25 mouse cellular contexts compared by ENCODE assay signal in genomic region chr12:17644385-17645222, GRCm38 (mm10). TPM values are rescaled to one million over a fixed set of nuclear protein-coding genes. Genes with fewer than 3 reads are reported as not detected.
A peak's percentile ranks its signal among the peaks of the same experiment; 100 is the strongest.
DNase-seq lines count a peak whose midpoint lies in the region; ATAC-seq and TF ChIP-seq lines count a peak whose summit lies in the region.
"Had no signal": no experiment of that assay in that cellular context is flagged by ENCODE, and none has a peak within 500 bp of the region (broad histone marks: within the 10 kb centered on the region; RNA-seq: fewer than 3 reads in every experiment).

No protein-coding gene starts in this region.

- H3K9me3 ChIP-seq in embryonic facial prominence, embryonic 11.5 days (replicated peaks; ENCODE audit: control insufficient read depth, low read length), result no peaks in the 10 kb centered on the region
- H3K9me3 ChIP-seq in embryonic facial prominence, embryonic 10.5 days, result no peaks in the 10 kb centered on the region
- H3K9me3 ChIP-seq in midbrain, embryonic 12.5 days, result no peaks in the 10 kb centered on the region
- H3K9me3 ChIP-seq in midbrain, embryonic 10.5 days (replicated peaks), result no peaks in the 10 kb centered on the region
- no peaks in the 10 kb centered on the region for H3K9me3 ChIP-seq in hindbrain, postnatal 0 days (ENCODE audit: low read length)
- H3K9me3 ChIP-seq in neural tube, embryonic 15.5 days (replicated peaks), result no peaks in the 10 kb centered on the region
- H3K9me3 ChIP-seq: embryonic facial prominence, embryonic 15.5 days; forebrain, embryonic 10.5 days; heart, embryonic 13.5 days had no signal

- no peak overlapping the region for H3K27ac ChIP-seq in embryonic facial prominence, embryonic 11.5 days (replicated peaks; ENCODE audit: low read depth, low read length)
- no peak overlapping the region for H3K27ac ChIP-seq in embryonic facial prominence, embryonic 10.5 days (replicated peaks)
- no peak overlapping the region for H3K27ac ChIP-seq in midbrain, embryonic 12.5 days (replicated peaks)
- no peak overlapping the region for H3K27ac ChIP-seq in midbrain, embryonic 10.5 days (replicated peaks)
- no peak overlapping the region for H3K27ac ChIP-seq in hindbrain, postnatal 0 days
- H3K27ac ChIP-seq in neural tube, embryonic 15.5 days (replicated peaks), result no peak overlapping the region
- H3K27ac ChIP-seq: embryonic facial prominence, embryonic 15.5 days; forebrain, embryonic 10.5 days; heart, embryonic 13.5 days; layer of hippocampus, adult 2 months had no signal

- no peaks in the 10 kb centered on the region for H3K27me3 ChIP-seq in embryonic facial prominence, embryonic 11.5 days (ENCODE audit: control insufficient read depth, insufficient read depth, low read length)
- no peaks in the 10 kb centered on the region for H3K27me3 ChIP-seq in embryonic facial prominence, embryonic 10.5 days (replicated peaks; ENCODE audit: low read depth, poor library complexity, severe bottlenecking)
- H3K27me3 ChIP-seq in midbrain, embryonic 12.5 days, result no peaks in the 10 kb centered on the region
- H3K27me3 ChIP-seq in midbrain, embryonic 10.5 days (ENCODE audit: low read depth, poor library complexity, severe bottlenecking), result no peaks in the 10 kb centered on the region
- no peaks in the 10 kb centered on the region for H3K27me3 ChIP-seq in hindbrain, postnatal 0 days (ENCODE audit: insufficient read depth, low read length)
- no peaks in the 10 kb centered on the region for H3K27me3 ChIP-seq in neural tube, embryonic 15.5 days (replicated peaks)
- H3K27me3 ChIP-seq: embryonic facial prominence, embryonic 15.5 days had no signal

- H3K4me1 ChIP-seq in embryonic facial prominence, embryonic 11.5 days (ENCODE audit: control insufficient read depth, insufficient read depth, low read length), result no peaks in the 10 kb centered on the region
- H3K4me1 ChIP-seq in embryonic facial prominence, embryonic 10.5 days, result no peaks in the 10 kb centered on the region
- no peaks in the 10 kb centered on the region for H3K4me1 ChIP-seq in midbrain, embryonic 12.5 days
- H3K4me1 ChIP-seq in midbrain, embryonic 10.5 days, result 0 out of 2 replicates have a peak, but pooled peaks cover 3% of the 10 kb centered on the region
- H3K4me1 ChIP-seq in hindbrain, postnatal 0 days (ENCODE audit: insufficient read depth, low read length), result no peaks in the 10 kb centered on the region
- H3K4me1 ChIP-seq in neural tube, embryonic 15.5 days, result no peaks in the 10 kb centered on the region
- H3K4me1 ChIP-seq: embryonic facial prominence, embryonic 15.5 days; heart, embryonic 13.5 days had no signal

- H3K36me3 ChIP-seq in embryonic facial prominence, embryonic 11.5 days (replicated peaks; ENCODE audit: control insufficient read depth, insufficient read depth, low read depth, low read length), result no peaks in the 10 kb centered on the region
- H3K36me3 ChIP-seq in embryonic facial prominence, embryonic 10.5 days (replicated peaks), result no peaks in the 10 kb centered on the region
- H3K36me3 ChIP-seq in midbrain, embryonic 12.5 days, result no peaks in the 10 kb centered on the region
- H3K36me3 ChIP-seq in midbrain, embryonic 10.5 days, result no peaks in the 10 kb centered on the region
- no peaks in the 10 kb centered on the region for H3K36me3 ChIP-seq in hindbrain, postnatal 0 days (ENCODE audit: insufficient read depth, low read length)
- H3K36me3 ChIP-seq in neural tube, embryonic 15.5 days, result no peaks in the 10 kb centered on the region
- H3K36me3 ChIP-seq: embryonic facial prominence, embryonic 15.5 days; forebrain, embryonic 10.5 days; heart, embryonic 13.5 days had no signal

- ATAC-seq in embryonic facial prominence, embryonic 11.5 days (replicated peaks; ENCODE audit: insufficient number of reproducible peaks, low FRiP score, low TSS enrichment, low read depth), result peak; percentile 52; the same call in 1 of the 2 replicates
- ATAC-seq in midbrain, embryonic 12.5 days (ENCODE audit: low FRiP score, low read depth), result peak; percentile 64
- ATAC-seq in hindbrain, postnatal 0 days, result peak; percentile 57; the same call in 1 of the 2 replicates
- ATAC-seq in neural tube, embryonic 15.5 days (ENCODE audit: low FRiP score), result peak; percentile 9; the same call in 1 of the 2 replicates
- ATAC-seq: activated CD4-positive, CD25-positive, alpha-beta regulatory T cell, adult 4 months had no signal

- H3K4me3 ChIP-seq in embryonic facial prominence, embryonic 11.5 days (ENCODE audit: low read depth, low read length), result no peak overlapping the region
- no peak overlapping the region for H3K4me3 ChIP-seq in embryonic facial prominence, embryonic 10.5 days
- no peak overlapping the region for H3K4me3 ChIP-seq in midbrain, embryonic 12.5 days
- no peak overlapping the region for H3K4me3 ChIP-seq in midbrain, embryonic 10.5 days
- no peak overlapping the region for H3K4me3 ChIP-seq in hindbrain, postnatal 0 days (ENCODE audit: low read length)
- no peak overlapping the region for H3K4me3 ChIP-seq in neural tube, embryonic 15.5 days (replicated peaks)
- H3K4me3 ChIP-seq: embryonic facial prominence, embryonic 15.5 days; forebrain, embryonic 10.5 days; heart, embryonic 13.5 days; layer of hippocampus, adult 2 months had no signal

- no peak for TF ChIP-seq CTCF in hindbrain, postnatal 0 days (IDR thresholded peaks at IDR 0.05; ENCODE audit: low read depth)

- 76% methylated on average over 12 of the region's 12 CpGs for WGBS in embryonic facial prominence, embryonic 11.5 days
- 76% methylated on average over 12 of the region's 12 CpGs for WGBS in embryonic facial prominence, embryonic 10.5 days
- WGBS in midbrain, embryonic 12.5 days, result 74% methylated on average over 12 of the region's 12 CpGs
- WGBS in midbrain, embryonic 10.5 days, result 88% methylated on average over 12 of the region's 12 CpGs
- 64% methylated on average over 12 of the region's 12 CpGs for WGBS in hindbrain, postnatal 0 days
- WGBS in neural tube, embryonic 15.5 days, result 63% methylated on average over 12 of the region's 12 CpGs

- no peak overlapping the region for H3K9ac ChIP-seq in embryonic facial prominence, embryonic 11.5 days (replicated peaks; ENCODE audit: low read length)
- H3K9ac ChIP-seq in midbrain, embryonic 12.5 days (replicated peaks), result no peak overlapping the region
- no peak overlapping the region for H3K9ac ChIP-seq in hindbrain, postnatal 0 days (replicated peaks; ENCODE audit: low read length)
- no peak overlapping the region for H3K9ac ChIP-seq in neural tube, embryonic 15.5 days (replicated peaks)
- H3K9ac ChIP-seq: embryonic facial prominence, embryonic 15.5 days; heart, embryonic 13.5 days had no signal

- no peak overlapping the region for H3K4me2 ChIP-seq in embryonic facial prominence, embryonic 11.5 days (ENCODE audit: low read depth, low read length)
- H3K4me2 ChIP-seq in midbrain, embryonic 12.5 days (replicated peaks), result no peak overlapping the region
- no peak overlapping the region for H3K4me2 ChIP-seq in hindbrain, postnatal 0 days (ENCODE audit: low read depth, low read length)
- no peak overlapping the region for H3K4me2 ChIP-seq in neural tube, embryonic 15.5 days
- H3K4me2 ChIP-seq: embryonic facial prominence, embryonic 15.5 days; heart, embryonic 13.5 days; liver, embryonic 11.5 days had no signal

- no peak for DNase-seq in embryonic facial prominence, embryonic 11.5 days (ENCODE audit: low spot score)
- DNase-seq in embryonic facial prominence, embryonic 10.5 days (ENCODE audit: low spot score), result no peak
- DNase-seq in midbrain, embryonic 10.5 days (ENCODE audit: low spot score), result no peak
- DNase-seq in hindbrain, postnatal 0 days (ENCODE audit: low spot score), result no peak
- no peak for DNase-seq in embryo, embryonic 11 days
- no peak for DNase-seq in MN1 (ENCODE audit: low spot score)
- DNase-seq: adrenal gland, postnatal 10 days; cerebellum, adult 9-10 months; heart, adult 11 months; kidney, postnatal 14 days; layer of hippocampus, postnatal 36 days; left cerebral cortex, postnatal 4 days; lung, adult 18-20 months; lung, postnatal 36 days; right cerebral cortex, adult 18-20 months; thymus, adult 18-20 months; thymus, postnatal 4 days had no signal

RNA-seq across cellular contexts. Expression of gene Hpcal1, which starts 46.1 kb away (rescaled TPM):
- 35.1 and 43.4 TPM in 2 replicates for polyA plus RNA-seq in embryonic facial prominence, embryonic 11.5 days (2014; fragmentation: Nextera tagmentation; extraction: Ambion mirVana)
- polyA plus RNA-seq in embryonic facial prominence, embryonic 10.5 days (2016; fragmentation: Nextera tagmentation; extraction: Ambion mirVana), result 34.2 and 37.4 TPM in 2 replicates
- 33.9 and 35.6 TPM in 2 replicates for polyA plus RNA-seq in midbrain, embryonic 12.5 days (2016; fragmentation: Nextera tagmentation; extraction: Ambion mirVana)
- 41.0 and 41.9 TPM in 2 replicates for polyA plus RNA-seq in midbrain, embryonic 10.5 days (2016; fragmentation: Nextera tagmentation; extraction: Ambion mirVana)
- 93.9 and 95.2 TPM in 2 replicates for total RNA-seq in hindbrain, postnatal 0 days (2014; rRNA removed)
- 171 and 180 TPM in 2 replicates for polyA plus RNA-seq in hindbrain, postnatal 0 days (2015; fragmentation: Nextera tagmentation; extraction: Ambion mirVana)
- 130 and 133 TPM in 2 replicates for polyA plus RNA-seq in neural tube, embryonic 15.5 days (2015; fragmentation: Nextera tagmentation; extraction: Ambion mirVana)

Comparison
In these comparisons a context has a peak if more than half of its experiments do, and no peak if none do; other contexts are left out.
1. ATAC-seq: peak in every context shown above with its lines; median percentile 64 in midbrain, embryonic 12.5 days; 57 in hindbrain, postnatal 0 days; 52 in embryonic facial prominence, embryonic 11.5 days; 9 in neural tube, embryonic 15.5 days.